Mouse (Mus musculus): Measurements from ENCODE around the gene Gcgr. TPM values are rescaled to one million over a fixed set of nuclear protein-coding genes. Genes with fewer than 3 reads are reported as not detected.
"Not testable (repeated sequence)": the region's sequence is repeated elsewhere in the genome, so short reads cannot be mapped to it uniquely, and the experiment has no call there.

Gene Gcgr
- polyA plus RNA-seq, 1 experiment from 2014 or later = 5.5 TPM

DNA sequence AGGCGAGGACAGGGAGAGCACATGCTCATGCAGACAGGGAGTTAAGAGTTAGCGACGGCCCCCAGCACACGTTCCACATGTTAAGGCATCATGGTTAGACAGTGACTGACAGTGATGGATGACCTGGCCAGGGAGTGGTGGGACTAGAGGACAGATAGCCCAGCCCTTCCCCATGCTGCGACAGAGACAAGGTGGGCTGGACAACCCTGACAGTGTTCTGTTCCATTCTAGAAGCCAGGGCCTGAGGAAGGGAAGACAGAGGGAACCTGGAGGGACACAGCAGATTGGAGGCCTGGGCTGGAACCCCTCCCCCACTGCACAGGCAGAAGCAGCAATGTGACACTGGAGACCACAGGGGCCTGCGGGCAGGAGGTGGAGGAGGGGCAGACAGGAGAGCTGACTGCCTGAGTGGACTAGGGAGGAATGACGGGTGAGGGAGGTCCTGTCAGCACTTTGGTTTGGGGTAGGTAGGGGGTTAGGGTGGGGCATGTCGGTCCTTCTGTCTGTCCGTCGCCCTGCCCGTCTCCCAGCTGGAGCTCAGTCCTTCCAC, 48.3 kb downstream of the Gcgr start:
- peak overlapping the region; percentile 23; the same call in 1 of the 2 replicates for H3K9ac ChIP-seq (replicated peaks; ENCODE audit: low read length)
- no peaks in the 10 kb centered on the region for H3K27me3 ChIP-seq (ENCODE audit: insufficient read depth, low read length)
- H3K9me3 ChIP-seq (ENCODE audit: low read length) = 0 out of 2 replicates have a peak, but pooled peaks cover under 1% of the 10 kb centered on the region
- 66% methylated on average over 11 of the region's 11 CpGs for WGBS
- H3K4me1 ChIP-seq (ENCODE audit: insufficient read depth, low read length) = peaks cover 50% of the 10 kb centered on the region
- H3K4me2 ChIP-seq (replicated peaks; ENCODE audit: low read depth, low read length) = no peak overlapping the region
- H3K4me3 ChIP-seq (ENCODE audit: low read length) = no peak overlapping the region
- peaks cover 31% of the 10 kb centered on the region for H3K36me3 ChIP-seq (ENCODE audit: insufficient read depth, low read length)
- ATAC-seq (ENCODE audit: low FRiP score, low TSS enrichment) = no peak
- H3K27ac ChIP-seq (ENCODE audit: low read length) = peak overlapping the region; percentile 65

DNA sequence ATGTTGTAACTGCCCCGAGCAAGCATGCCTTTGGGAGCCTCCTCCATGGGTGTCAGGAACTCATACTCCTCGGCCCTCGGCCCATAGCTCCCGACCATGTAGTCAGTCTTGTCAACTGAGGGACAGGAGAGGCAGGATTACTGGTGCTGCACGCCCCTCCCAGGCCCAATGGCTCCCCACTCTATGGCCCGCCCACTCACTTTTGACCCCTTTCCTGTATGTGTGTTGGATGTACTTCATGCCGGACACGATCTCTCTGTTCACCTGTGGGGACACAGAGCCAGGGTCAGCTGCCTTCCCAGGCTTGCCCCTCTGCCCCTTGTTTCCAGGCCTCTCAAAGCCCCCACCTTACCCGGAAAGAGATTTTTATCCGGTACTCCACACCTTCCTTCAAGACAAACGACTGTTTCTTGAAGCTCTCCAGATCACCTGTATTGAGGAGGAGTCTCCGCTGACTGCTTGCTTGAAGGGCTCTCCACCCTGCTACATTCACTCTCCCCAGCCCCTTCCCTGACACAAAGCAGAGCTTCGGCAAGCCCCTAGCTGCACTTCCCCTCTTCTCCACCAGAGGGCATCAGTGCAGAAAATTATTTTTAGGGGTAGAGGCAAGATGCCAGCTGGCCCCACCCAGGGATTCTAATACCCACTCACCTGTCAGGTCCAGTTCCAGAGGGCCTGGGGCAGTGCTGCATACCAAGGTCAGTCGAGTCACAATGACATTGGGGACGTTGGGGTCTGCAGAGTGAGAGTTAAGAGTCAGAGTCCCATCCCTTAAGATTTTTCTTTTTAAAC, 49.0 kb downstream of the Gcgr start:
- H3K4me1 ChIP-seq (ENCODE audit: insufficient read depth, low read length) = peaks cover 45% of the 10 kb centered on the region
- H3K27ac ChIP-seq (ENCODE audit: low read length) = peak overlapping the region; percentile 90

DNA sequence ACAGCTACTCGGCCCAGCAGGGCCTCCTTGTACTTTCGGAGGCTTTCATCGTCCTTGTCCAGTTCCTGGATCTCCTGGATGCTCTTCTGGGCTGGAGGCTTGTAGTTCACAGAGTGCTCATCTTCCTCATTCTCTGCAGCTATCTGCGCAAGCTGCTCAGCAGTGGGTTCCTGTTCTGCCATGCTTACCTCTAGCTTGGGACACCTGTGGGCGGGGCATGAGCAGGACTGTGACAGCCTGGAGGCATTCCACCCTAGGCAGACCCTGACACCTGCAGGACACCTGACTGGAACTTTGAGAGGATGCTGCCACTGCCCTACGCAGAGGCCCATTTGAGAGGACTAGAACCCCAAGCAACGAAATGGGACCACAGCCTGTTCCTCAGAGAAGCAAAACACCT, 49.7 kb downstream of the Gcgr start:
- H3K9ac ChIP-seq (replicated peaks; ENCODE audit: low read length) = peak overlapping the region; percentile 97
- 0 out of 2 replicates have a peak, but pooled peaks cover 4% of the 10 kb centered on the region for H3K9me3 ChIP-seq (ENCODE audit: low read length)
- WGBS = 58% methylated on average over 7 of the region's 7 CpGs
- peaks cover 41% of the 10 kb centered on the region for H3K4me1 ChIP-seq (ENCODE audit: insufficient read depth, low read length)
- H3K4me2 ChIP-seq (replicated peaks; ENCODE audit: low read depth, low read length) = peak overlapping the region; percentile 61
- H3K27ac ChIP-seq (ENCODE audit: low read length) = peak overlapping the region; percentile 90
- peaks cover 40% of the 10 kb centered on the region for H3K36me3 ChIP-seq (ENCODE audit: insufficient read depth, low read length)
- H3K27me3 ChIP-seq (ENCODE audit: insufficient read depth, low read length) = no peaks in the 10 kb centered on the region
- peak overlapping the region; percentile 88 for H3K4me3 ChIP-seq (ENCODE audit: low read length)
- no peak for ATAC-seq (ENCODE audit: low FRiP score, low TSS enrichment)

More for the DNA sequence above, 49.0 kb downstream of the Gcgr start:
- Histone ChIP-seq H3K36me3 (ENCODE audit: insufficient read depth, low read length) (peaks cover 36% of the 10 kb centered on the region), H3K9ac (replicated peaks; ENCODE audit: low read length) (peak overlapping the region; percentile 97), H3K4me2 (replicated peaks; ENCODE audit: low read depth, low read length) (peak overlapping the region; percentile 61), H3K9me3 (ENCODE audit: low read length) (0 out of 2 replicates have a peak, but pooled peaks cover 4% of the 10 kb centered on the region), H3K4me3 (ENCODE audit: low read length) (peak overlapping the region; percentile 88), H3K27me3 (ENCODE audit: insufficient read depth, low read length) (no peaks in the 10 kb centered on the region)
- ATAC-seq (ENCODE audit: low FRiP score, low TSS enrichment) = no peak
- 48% methylated on average over 15 of the region's 15 CpGs for WGBS

GRCm38 (mm10) chr11:120580871-120581331, 50.4 kb downstream of the Gcgr start:
- Histone ChIP-seq H3K9me3 (ENCODE audit: low read length) (0 out of 2 replicates have a peak, but pooled peaks cover 4% of the 10 kb centered on the region), H3K4me3 (ENCODE audit: low read length) (peak overlapping the region; percentile 88), H3K4me1 (ENCODE audit: insufficient read depth, low read length) (peaks cover 41% of the 10 kb centered on the region), H3K4me2 (replicated peaks; ENCODE audit: low read depth, low read length) (peak overlapping the region; percentile 61), H3K36me3 (ENCODE audit: insufficient read depth, low read length) (peaks cover 45% of the 10 kb centered on the region), H3K27me3 (ENCODE audit: insufficient read depth, low read length) (no peaks in the 10 kb centered on the region), H3K9ac (replicated peaks; ENCODE audit: low read length) (peak overlapping the region; percentile 97), H3K27ac (ENCODE audit: low read length) (peak overlapping the region; percentile 90)
- peak; percentile 44; the same call in 1 of the 2 replicates for ATAC-seq (ENCODE audit: low FRiP score, low TSS enrichment)
- WGBS = under 1% methylated on average over 39 of the region's 44 CpGs

GRCm38 (mm10) chr11:120581490-120582267, 51.2 kb downstream of the Gcgr start, which contains the start of gene Arhgdia:
TSS of gene Arhgdia (minus strand) at chr11:120581624.
- Histone ChIP-seq H3K36me3 (ENCODE audit: insufficient read depth, low read length) (peaks cover 49% of the 10 kb centered on the region), H3K9me3 (ENCODE audit: low read length) (0 out of 2 replicates have a peak, but pooled peaks cover 4% of the 10 kb centered on the region), H3K9ac (replicated peaks; ENCODE audit: low read length) (peak within 1 kb of the TSS; percentile 97), H3K27me3 (ENCODE audit: insufficient read depth, low read length) (no peaks in the 10 kb centered on the region), H3K4me2 (replicated peaks; ENCODE audit: low read depth, low read length) (peak within 1 kb of the TSS; percentile 61), H3K4me3 (ENCODE audit: low read length) (peak within 1 kb of the TSS; percentile 88), H3K27ac (ENCODE audit: low read length) (peak within 1 kb of the TSS; percentile 90), H3K4me1 (ENCODE audit: insufficient read depth, low read length) (peaks cover 41% of the 10 kb centered on the region)
- ATAC-seq (ENCODE audit: low FRiP score, low TSS enrichment) = peak; percentile 24
- WGBS = 6% methylated on average over 69 of the region's 75 CpGs

GRCm38 (mm10) chr11:120582268-120582981, 51.9 kb downstream of the Gcgr start:
- Histone ChIP-seq H3K27ac (ENCODE audit: low read length) (peak overlapping the region; percentile 90), H3K9ac (replicated peaks; ENCODE audit: low read length) (peak overlapping the region; percentile 97), H3K4me3 (ENCODE audit: low read length) (peak overlapping the region; percentile 88), H3K4me2 (replicated peaks; ENCODE audit: low read depth, low read length) (peak overlapping the region; percentile 61), H3K27me3 (ENCODE audit: insufficient read depth, low read length) (no peaks in the 10 kb centered on the region), H3K36me3 (ENCODE audit: insufficient read depth, low read length) (peaks cover 52% of the 10 kb centered on the region), H3K4me1 (ENCODE audit: insufficient read depth, low read length) (peaks cover 39% of the 10 kb centered on the region), H3K9me3 (ENCODE audit: low read length) (0 out of 2 replicates have a peak, but pooled peaks cover 4% of the 10 kb centered on the region)
- no peak for ATAC-seq (ENCODE audit: low FRiP score, low TSS enrichment)
- WGBS = 73% methylated on average over 8 of the region's 8 CpGs

DNA sequence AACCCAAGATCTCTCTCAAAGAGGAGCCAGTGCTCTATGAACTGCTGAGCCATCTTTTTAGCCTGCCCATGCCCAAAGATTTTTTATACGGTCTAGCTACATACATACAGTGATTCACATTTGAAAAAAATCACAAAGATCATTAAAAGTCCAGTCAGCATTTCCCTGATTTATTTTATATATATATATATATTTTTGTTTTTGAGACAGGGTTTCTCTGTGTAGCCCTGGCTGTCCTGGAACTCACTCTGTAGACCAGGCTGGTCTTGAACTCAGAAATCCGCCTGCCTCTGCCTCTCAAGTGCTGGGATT, 52.4 kb downstream of the Gcgr start:
- 87% methylated on average over 2 of the region's 2 CpGs for WGBS
- H3K9ac ChIP-seq (replicated peaks; ENCODE audit: low read length); H3K9me3 ChIP-seq (ENCODE audit: low read length); H3K4me3 ChIP-seq (ENCODE audit: low read length); ATAC-seq (ENCODE audit: low FRiP score, low TSS enrichment); H3K4me2 ChIP-seq (replicated peaks; ENCODE audit: low read depth, low read length); H3K27ac ChIP-seq (ENCODE audit: low read length); H3K27me3 ChIP-seq (ENCODE audit: insufficient read depth, low read length): not testable (repeated sequence)
- H3K36me3 ChIP-seq (ENCODE audit: insufficient read depth, low read length) = peaks cover 47% of the 10 kb centered on the region
- H3K4me1 ChIP-seq (ENCODE audit: insufficient read depth, low read length) = peaks cover 35% of the 10 kb centered on the region

- Histone ChIP-seq H3K4me3 (ENCODE audit: low read length) (no peak overlapping the region), H3K36me3 (ENCODE audit: insufficient read depth, low read length) (peaks cover 45% of the 10 kb centered on the region), H3K9me3 (ENCODE audit: low read length) (0 out of 2 replicates have a peak, but pooled peaks cover 4% of the 10 kb centered on the region), H3K9ac (replicated peaks; ENCODE audit: low read length) (no peak overlapping the region), H3K4me1 (ENCODE audit: insufficient read depth, low read length) (peaks cover 25% of the 10 kb centered on the region), H3K27me3 (ENCODE audit: insufficient read depth, low read length) (no peaks in the 10 kb centered on the region), H3K27ac (ENCODE audit: low read length) (no peak overlapping the region), H3K4me2 (replicated peaks; ENCODE audit: low read depth, low read length) (no peak overlapping the region)
- ATAC-seq (ENCODE audit: low FRiP score, low TSS enrichment) = no peak
- WGBS = 100% methylated on average over 1 of the region's 1 CpGs
Observed at GRCm38 (mm10) chr11:120583937-120584336, 53.4 kb downstream of the Gcgr start.

DNA sequence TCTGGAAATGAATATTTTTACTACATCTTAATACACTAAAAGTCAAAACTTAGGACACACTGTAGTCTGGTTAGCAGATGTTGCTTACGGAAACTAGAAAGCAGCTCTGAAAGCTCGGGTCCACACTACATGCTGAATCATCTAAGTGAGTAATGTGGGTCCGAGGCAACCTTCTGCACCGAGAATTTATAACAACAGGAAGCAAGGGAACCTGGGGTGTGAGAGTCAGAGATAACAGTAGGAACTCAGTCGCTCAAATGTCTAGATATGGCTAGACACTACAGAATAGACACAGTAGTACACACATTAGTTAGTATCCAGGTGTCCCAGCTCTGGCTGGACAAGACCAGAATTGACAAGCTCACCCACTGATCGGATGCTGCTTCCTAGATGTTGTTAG, 58.0 kb downstream of the Gcgr start:
- WGBS = 91% methylated on average over 6 of the region's 6 CpGs

More for the DNA sequence above, 58.0 kb downstream of the Gcgr start:
- H3K27me3 ChIP-seq (ENCODE audit: insufficient read depth, low read length) = no peaks in the 10 kb centered on the region
- peaks cover 68% of the 10 kb centered on the region for H3K36me3 ChIP-seq (ENCODE audit: insufficient read depth, low read length)
- H3K27ac ChIP-seq (ENCODE audit: low read length) = no peak overlapping the region
- ATAC-seq (ENCODE audit: low FRiP score, low TSS enrichment) = no peak
- no peak overlapping the region for H3K4me2 ChIP-seq (replicated peaks; ENCODE audit: low read depth, low read length)
- H3K4me1 ChIP-seq (ENCODE audit: insufficient read depth, low read length) = no peaks in the 10 kb centered on the region
- 0 out of 2 replicates have a peak, but pooled peaks cover 4% of the 10 kb centered on the region for H3K9me3 ChIP-seq (ENCODE audit: low read length)
- no peak overlapping the region for H3K4me3 ChIP-seq (ENCODE audit: low read length)
- no peak overlapping the region for H3K9ac ChIP-seq (replicated peaks; ENCODE audit: low read length)

Measured in kidney, embryonic 16.5 days (tissue).